Mouse (Mus musculus): ENCODE data around the gene Slc9b1.

Slc9b1 gene

DNA sequence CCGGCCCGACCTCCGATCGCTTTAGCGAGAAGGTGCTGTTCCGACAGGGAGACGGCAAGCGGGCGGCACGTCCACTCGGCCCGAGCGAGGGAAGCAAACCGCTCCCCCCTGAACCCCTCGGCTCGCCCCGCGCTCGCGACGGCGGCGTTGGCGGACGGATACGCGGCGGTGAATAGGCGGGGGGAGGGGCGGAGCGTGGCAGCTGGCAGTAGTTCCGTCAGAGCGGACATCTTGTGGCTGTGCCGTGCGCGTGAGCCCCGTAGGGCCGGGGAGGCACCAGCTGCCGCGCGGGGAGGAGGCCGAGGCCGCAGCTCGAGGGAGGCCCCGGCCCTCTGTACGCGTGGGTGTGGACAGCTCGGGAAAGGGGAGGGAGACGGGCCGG, 90.7 kb downstream of the Slc9b1 start:
- DNase-seq (ENCODE audit: low spot score in 2 of 2): peak; percentile 94

DNA sequence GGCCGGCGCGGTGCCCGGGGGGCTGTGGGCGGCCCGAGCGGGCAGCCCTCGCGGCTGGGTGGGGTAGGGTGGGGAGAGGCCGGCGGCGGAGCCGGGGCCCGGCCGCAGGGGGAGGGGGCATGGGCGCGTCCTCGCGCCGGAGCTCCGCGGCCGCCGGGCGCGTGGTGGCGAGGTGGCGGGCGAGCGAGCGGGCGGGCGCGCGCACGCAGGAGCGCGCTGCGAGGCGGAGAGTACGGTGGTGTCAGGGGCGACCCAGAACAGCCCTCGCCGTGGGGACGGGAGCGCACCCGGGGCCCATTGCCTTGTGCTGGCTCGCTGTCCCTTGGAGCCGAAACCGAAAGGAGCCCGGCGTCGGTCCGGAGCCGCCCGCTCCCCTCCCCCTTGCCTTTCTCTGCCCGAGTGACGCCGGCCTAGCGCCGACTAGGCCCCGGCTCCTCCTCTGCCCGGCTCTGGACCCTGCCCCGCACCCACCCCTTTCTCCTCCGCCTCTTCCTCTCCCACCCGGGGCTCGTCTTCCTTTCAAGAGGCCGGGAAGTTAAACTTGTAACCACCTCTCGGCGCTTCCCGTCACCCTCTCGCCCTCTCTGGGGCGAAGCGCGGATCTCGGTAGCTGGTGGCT, 91.2 kb downstream of the Slc9b1 start:
- DNase-seq (ENCODE audit: low spot score in 2 of 2): peak; percentile 85 to 88

DNA sequence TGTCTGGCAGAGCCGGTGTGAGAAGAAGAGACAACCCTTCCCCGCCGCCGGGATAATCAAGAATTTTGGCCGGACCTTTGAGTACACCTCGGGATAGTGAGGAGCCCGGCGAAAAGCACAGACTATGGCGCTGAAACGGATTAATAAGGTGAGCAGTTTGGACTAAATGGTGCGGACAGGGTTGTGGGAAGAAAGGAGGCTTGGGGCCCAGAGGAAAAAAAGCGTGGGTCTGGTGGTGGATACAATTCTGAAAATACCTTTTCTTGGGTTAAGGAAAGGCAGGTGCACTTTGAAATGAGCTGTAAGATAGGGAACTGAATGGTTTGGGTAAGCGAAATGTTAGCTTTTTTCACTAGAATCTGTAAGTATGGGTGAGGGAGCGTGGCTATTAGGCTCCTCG, 91.8 kb downstream of the Slc9b1 start:
- DNase-seq (ENCODE audit: low spot score in 2 of 2): no peak

DNA sequence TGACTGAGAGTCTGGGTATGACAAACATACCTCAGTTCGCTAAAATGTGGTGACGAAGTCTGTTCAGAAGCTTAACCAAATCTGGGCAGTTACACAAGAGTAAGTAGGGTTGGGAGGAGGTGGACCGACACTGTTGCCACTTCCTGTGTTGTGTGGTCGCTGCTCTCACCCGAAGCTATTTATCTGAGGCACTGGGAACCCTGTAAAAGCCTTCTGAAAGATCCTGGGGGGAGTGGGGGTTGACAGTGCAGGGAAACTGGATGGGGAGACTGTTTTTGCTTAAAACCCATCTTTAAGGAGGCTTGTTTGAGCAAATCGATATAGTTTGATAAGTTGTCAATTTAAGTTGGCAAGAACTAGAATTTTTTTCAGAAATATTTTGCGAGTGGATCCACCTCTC, 92.4 kb downstream of the Slc9b1 start:
- DNase-seq (ENCODE audit: low spot score in 2 of 2): peak; percentile 23 to 27

DNA sequence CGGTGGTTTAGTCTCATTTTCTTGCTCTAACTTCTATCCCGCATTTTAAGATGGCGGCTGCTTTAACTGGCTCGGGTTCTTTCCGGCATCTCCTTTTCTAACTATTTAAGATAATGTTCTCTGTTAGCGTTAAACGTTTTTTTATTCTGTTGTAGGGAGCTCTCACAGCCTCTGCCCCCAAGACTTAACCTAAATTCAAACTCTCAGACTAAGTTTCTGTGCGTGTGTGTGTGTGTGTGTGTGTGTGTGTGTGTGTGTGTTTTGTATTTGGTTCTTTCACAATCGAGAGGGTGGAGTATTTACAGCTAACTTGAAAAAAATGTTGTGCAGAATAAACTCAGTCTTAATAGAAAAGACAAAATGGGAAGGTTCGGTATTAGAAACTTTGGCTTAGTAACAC, 92.8 kb downstream of the Slc9b1 start:
- DNase-seq (ENCODE audit: low spot score in 2 of 2): no peak

DNA sequence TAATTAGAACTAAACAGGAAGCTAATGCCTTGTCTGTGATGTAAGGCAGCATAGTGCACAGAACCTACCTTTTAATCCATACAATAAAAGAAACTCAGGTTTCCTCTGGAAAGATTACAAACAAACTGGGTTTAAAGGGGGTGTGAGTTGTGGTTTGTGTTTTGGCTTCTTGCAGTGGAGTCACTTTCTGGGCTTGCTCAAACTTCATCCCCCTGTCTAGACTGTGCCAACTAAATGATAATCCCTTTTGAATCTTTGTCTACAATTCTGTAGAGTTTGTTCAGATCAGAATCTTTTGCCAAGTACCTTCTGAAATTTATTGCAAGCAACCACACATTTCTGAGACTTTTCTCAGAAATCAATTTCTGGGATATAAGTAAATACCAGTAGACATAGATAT, 97.1 kb downstream of the Slc9b1 start:
- DNase-seq (ENCODE audit: low spot score in 2 of 2): no peak

All from heart, adult 9 months (tissue).